Mouse (Mus musculus) heart, postnatal 0 days (tissue): ENCODE measurements around the gene Nfia.

Source experiments
- CTCF ChIP-seq: IDR thresholded peaks from 2 replicates; pipeline ENCODE4 v1.5.1; 2016; ENCODE audit warnings: antibody characterized with exemption, control low read depth, low read depth
- EP300 ChIP-seq: IDR thresholded peaks from 2 replicates; pipeline ENCODE4 v1.6.1; 2016; ENCODE audit warnings: antibody characterized with exemption, low read depth

DNA sequence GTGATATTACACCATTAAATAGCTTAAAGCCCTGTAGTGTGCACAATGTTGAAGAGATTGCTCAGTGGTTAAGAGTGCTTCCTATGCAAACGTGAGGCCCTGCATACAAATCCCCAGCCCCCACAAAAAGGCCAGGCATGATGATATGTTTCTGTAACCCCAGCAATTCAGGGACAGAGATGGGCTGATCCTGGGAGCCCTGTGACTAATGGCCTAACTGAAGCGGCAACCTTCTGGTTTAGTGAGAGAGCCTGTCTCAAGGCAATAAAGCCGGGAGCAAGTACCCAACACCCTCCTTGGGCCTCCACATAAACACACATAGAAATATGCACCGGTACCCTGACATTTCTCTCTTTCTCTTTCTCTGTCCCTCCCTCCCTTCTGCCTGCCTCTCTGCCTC, 153.1 kb downstream of the Nfia start:
- TF ChIP-seq CTCF (no peak), EP300 (no peak)
